Mouse (Mus musculus) layer of hippocampus, postnatal 10 days (tissue): ENCODE data around the gene Rtp2. TPM values are rescaled to one million over a fixed set of nuclear protein-coding genes. Genes with fewer than 3 reads are reported as not detected.

Source experiments
- DNase-seq, 2 experiments: peaks; one replicate each; pipeline ENCODE4 v3.0.0; 2021; ENCODE audit warnings: low spot score in 2 of 2
- total RNA-seq, 2 experiments: library from RNA; stranded (reverse); gene quantifications; 2 replicates each; pipeline ENCODE4 v1.2.3; 2021

Gene Rtp2
- total RNA-seq, 2 experiments from 2014 or later, result 0.82 to 1.1 TPM

GRCm38 (mm10) chr16:23890636-23891035, 41.6 kb downstream of the Rtp2 start, which contains the start of gene Sst:
Gene Sst, minus strand, starts transcription at chr16:23890958.
- DNase-seq, result no peak

- DNase-seq, result no peak
Measured at GRCm38 (mm10) chr16:23890151-23890550, 42.0 kb downstream of the Rtp2 start.

- DNase-seq, result no peak
Measured at GRCm38 (mm10) chr16:23887910-23888579, 44.1 kb downstream of the Rtp2 start.

GRCm38 (mm10) chr16:23885098-23885497, 47.1 kb downstream of the Rtp2 start:
- DNase-seq, result no peak

Other genes starting within 250 kb of the Rtp2 start
- gene Sst, start 41.4 kb downstream of the Rtp2 start, total RNA-seq, result 100 to 1,000 TPM; 463 to 487 TPM
- gene Gm37419, start 56.1 kb upstream of the Rtp2 start, total RNA-seq, result not detected
- gene Bcl6, start 56.5 kb upstream of the Rtp2 start, total RNA-seq, result 10 to 100 TPM; 31.9 to 36.6 TPM